Mouse (Mus musculus) brain, embryonic 14.5 days (tissue): ENCODE measurements at regions not wholly inside any gene's neighbourhood (a gene's known extent, or its start where the extent isn't known, plus 50 kb on each side); places are given as distances from the start of the nearest gene placed in this dataset.

Source experiments
- DNase-seq: peaks from one replicate; pipeline ENCODE4 v3.0.0-alpha.2; 2011; ENCODE audit warnings: low read depth
- CTCF ChIP-seq: fragments of 200-500 bp; IDR thresholded peaks from 2 replicates; pipeline ENCODE4 v1.5.1; 2012; ENCODE audit warnings: inconsistent platforms, mild to moderate bottlenecking, moderate library complexity, borderline replicate concordance; ENCODE audit not compliant: insufficient read depth, insufficient read length; ENCODE audit errors: extremely low read depth
- POLR2A ChIP-seq: fragments of 200-500 bp; IDR thresholded peaks from 2 replicates; pipeline ENCODE4 v1.6.1; 2012; ENCODE audit warnings: mild to moderate bottlenecking, inconsistent platforms, borderline replicate concordance; ENCODE audit not compliant: poor library complexity, insufficient read depth, insufficient read length, severe bottlenecking; ENCODE audit errors: extremely low read depth

GRCm38 (mm10) chr17:88858666-88859065, 66.9 kb upstream of the Lhcgr start:
- DNase-seq: peak; percentile 49
- no peak for TF ChIP-seq CTCF
- TF ChIP-seq POLR2A: no peak

GRCm38 (mm10) chr17:88847255-88847654, 55.5 kb upstream of the Lhcgr start:
- DNase-seq: peak; percentile 27
- TF ChIP-seq CTCF (no peak), POLR2A (no peak)

- peak; percentile 51 for DNase-seq
- no peak for TF ChIP-seq POLR2A
- no peak for TF ChIP-seq CTCF
Measured at GRCm38 (mm10) chr17:88845278-88845677, 53.5 kb upstream of the Lhcgr start.
